Mouse (Mus musculus) MEL (cell line): ENCODE measurements around the gene Narf.

Experiments
- BHLHE40 ChIP-seq: IDR thresholded peaks from 2 replicates; pipeline ENCODE4 v1.6.1; 2012; ENCODE audit warnings: low read depth, mild to moderate bottlenecking, inconsistent platforms, low read length, improper control_type of control experiment, borderline replicate concordance
- CTCF ChIP-seq, 3 experiments: IDR thresholded peaks in 2 of 3; conservative IDR thresholded peaks in 1 of 3; 2 replicates each; pipeline ENCODE4 v1.5.1; 2011 to 2012; ENCODE audit warnings: low read length in 3 of 3, low read depth in 2 of 3, mild to moderate bottlenecking in 2 of 3, improper control_type of control experiment in 1 of 3, inconsistent platforms in 1 of 3, mixed read lengths in 1 of 3, moderate library complexity in 1 of 3; ENCODE audit not compliant: control insufficient read depth in 1 of 3, insufficient read depth in 1 of 3, poor library complexity in 1 of 3, severe bottlenecking in 1 of 3
- POLR2A ChIP-seq, 2 experiments: IDR thresholded peaks; 2 replicates each; pipeline ENCODE4 v1.6.1; 2011 to 2012; ENCODE audit warnings: low read length in 2 of 2, mild to moderate bottlenecking in 2 of 2, control low read depth in 1 of 2, improper control_type of control experiment in 1 of 2, low read depth in 1 of 2, moderate library complexity in 1 of 2; ENCODE audit not compliant: control insufficient read depth in 1 of 2, insufficient read depth in 1 of 2, poor library complexity in 1 of 2
- POLR2AphosphoS5 ChIP-seq: IDR thresholded peaks from 2 replicates; pipeline ENCODE4 v1.6.1; 2012; ENCODE audit warnings: low read depth, borderline replicate concordance, mild to moderate bottlenecking, inconsistent platforms, low read length, moderate library complexity, mixed read lengths
- TCF12 ChIP-seq: IDR thresholded peaks from 2 replicates; pipeline ENCODE4 v1.6.1; 2014; ENCODE audit warnings: low read depth, mild to moderate bottlenecking, inconsistent platforms, low read length, improper control_type of control experiment, moderate library complexity
- USF1 ChIP-seq: IDR thresholded peaks from 2 replicates; pipeline ENCODE4 v1.6.1; 2014; ENCODE audit warnings: low read depth, mild to moderate bottlenecking, inconsistent platforms, low read length, improper control_type of control experiment, moderate library complexity

- TF ChIP-seq POLR2A (IDR thresholded peaks at IDR 0.05; ENCODE audit: control insufficient read depth in 1 of 2, insufficient read depth in 1 of 2, low read depth in 1 of 2, low read length in 2 of 2, poor library complexity in 1 of 2) (no peak), CTCF (IDR thresholded peaks at IDR 0.05 in 2 of 3, conservative IDR thresholded peaks at IDR 0.05 in 1 of 3; ENCODE audit: control insufficient read depth in 1 of 3, insufficient read depth in 1 of 3, low read depth in 2 of 3, low read length in 3 of 3, poor library complexity in 1 of 3, severe bottlenecking in 1 of 3) (no peak), BHLHE40 (no peak), USF1 (no peak), TCF12 (no peak), POLR2AphosphoS5 (no peak; the same call in 1 of the 2 replicates)
These were observed 61.4 kb downstream of the Narf start for GRCm38 (mm10) chr11:121298493-121298892.
